Comparison of ENCODE assay signal across 8 mouse cellular contexts in genomic region chr9:40346232-40346984, GRCm38 (mm10).
DNase-seq lines count a peak whose midpoint lies in the region; ATAC-seq lines count a peak whose summit lies in the region.

No protein-coding gene starts in this region.

- peak; percentile 46; the same call in 1 of the 2 replicates for ATAC-seq in common myeloid progenitor, adult 5-6 weeks (replicated peaks; ENCODE audit: low read depth, poor library complexity, severe bottlenecking)
- peak; percentile 53 for ATAC-seq in granulocyte monocyte progenitor cell, adult 5-6 weeks (replicated peaks; ENCODE audit: poor library complexity, severe bottlenecking)
- ATAC-seq in liver, embryonic 16.5 days (ENCODE audit: low read depth) = no peak
- peak; percentile 92 for ATAC-seq in neural tube, embryonic 15.5 days (ENCODE audit: low FRiP score)

- no peaks in the 10 kb centered on the region for H3K36me3 ChIP-seq in liver, embryonic 16.5 days (ENCODE audit: control insufficient read depth, insufficient read depth)
- no peaks in the 10 kb centered on the region for H3K36me3 ChIP-seq in neural tube, embryonic 15.5 days

- H3K9ac ChIP-seq in liver, embryonic 16.5 days (ENCODE audit: low read depth, low read length) = no peak overlapping the region
- peak overlapping the region; percentile 62 for H3K9ac ChIP-seq in neural tube, embryonic 15.5 days (replicated peaks)

- no peaks in the 10 kb centered on the region for H3K27me3 ChIP-seq in liver, embryonic 16.5 days (ENCODE audit: control insufficient read depth, insufficient read depth, low read depth, low read length)
- no peaks in the 10 kb centered on the region for H3K27me3 ChIP-seq in neural tube, embryonic 15.5 days (replicated peaks)

- H3K4me2 ChIP-seq in liver, embryonic 16.5 days (ENCODE audit: low read depth, low read length) = peak overlapping the region; percentile 17; the same call in 1 of the 2 replicates
- H3K4me2 ChIP-seq in neural tube, embryonic 15.5 days = peak overlapping the region; percentile 69

- no peak overlapping the region for H3K4me3 ChIP-seq in liver, embryonic 16.5 days (ENCODE audit: low read depth, low read length)
- H3K4me3 ChIP-seq in neural tube, embryonic 15.5 days (replicated peaks) = peak overlapping the region; percentile 44

- H3K9me3 ChIP-seq in liver, embryonic 16.5 days (replicated peaks; ENCODE audit: control insufficient read depth, low read length) = no peaks in the 10 kb centered on the region
- no peaks in the 10 kb centered on the region for H3K9me3 ChIP-seq in neural tube, embryonic 15.5 days (replicated peaks)

- WGBS in liver, embryonic 16.5 days (ENCODE audit: insufficient replicate concordance) = 23% methylated on average over 16 of the region's 16 CpGs
- 9% methylated on average over 16 of the region's 16 CpGs for WGBS in neural tube, embryonic 15.5 days

- no peak overlapping the region for H3K27ac ChIP-seq in liver, embryonic 16.5 days (ENCODE audit: low read length)
- H3K27ac ChIP-seq in neural tube, embryonic 15.5 days (replicated peaks) = peak overlapping the region; percentile 85

- H3K4me1 ChIP-seq in liver, embryonic 16.5 days (ENCODE audit: control insufficient read depth, low read depth, low read length) = no peaks in the 10 kb centered on the region
- peaks cover 46% of the 10 kb centered on the region for H3K4me1 ChIP-seq in neural tube, embryonic 15.5 days

- peak; percentile 39 to 66 for DNase-seq in adrenal gland, adult (ENCODE audit: inconsistent age in 2 of 2, low spot score in 1 of 2)
- DNase-seq in adrenal gland, adult 18-20 months (ENCODE audit: low spot score in 2 of 2) = no peak
- DNase-seq in kidney, postnatal 14 days = peak; percentile 44
- DNase-seq in natural killer cell, adult 2 months (ENCODE audit: low spot score in 2 of 2) = no peak

Comparison
In these comparisons a context has a peak if more than half of its experiments do, and no peak if none do; other contexts are left out.
1. DNase-seq: peak in adrenal gland, adult (2 of 2) and kidney, postnatal 14 days (single experiment); none in adrenal gland, adult 18-20 months (0 of 2) and natural killer cell, adult 2 months (0 of 2).